Mouse (Mus musculus) megakaryocyte, embryonic 14.5 days (primary cell): ENCODE measurements around the gene Gm10134.

ENCODE experiments used
- FLI1 ChIP-seq: IDR thresholded peaks from 2 replicates; pipeline ENCODE4 v1.6.1; 2012; ENCODE audit warnings: low read length, inconsistent platforms, mixed read lengths
- GATA1 ChIP-seq: IDR thresholded peaks from 3 replicates; pipeline ENCODE4 v1.6.1; 2012; ENCODE audit warnings: mixed read lengths, low read length, inconsistent platforms, borderline replicate concordance

- TF ChIP-seq GATA1: no peak
- no peak for TF ChIP-seq FLI1
Observed at GRCm38 (mm10) chr2:28535650-28536049, 29.8 kb downstream of the Gm10134 start.
